Mouse (Mus musculus): ENCODE results near the gene Ireb2. TPM values are rescaled to one million over a fixed set of nuclear protein-coding genes. Genes with fewer than 3 reads are reported as not detected.

Gene Ireb2
- polyA plus RNA-seq, 1 experiment from 2014 or later: 9.6 TPM

DNA sequence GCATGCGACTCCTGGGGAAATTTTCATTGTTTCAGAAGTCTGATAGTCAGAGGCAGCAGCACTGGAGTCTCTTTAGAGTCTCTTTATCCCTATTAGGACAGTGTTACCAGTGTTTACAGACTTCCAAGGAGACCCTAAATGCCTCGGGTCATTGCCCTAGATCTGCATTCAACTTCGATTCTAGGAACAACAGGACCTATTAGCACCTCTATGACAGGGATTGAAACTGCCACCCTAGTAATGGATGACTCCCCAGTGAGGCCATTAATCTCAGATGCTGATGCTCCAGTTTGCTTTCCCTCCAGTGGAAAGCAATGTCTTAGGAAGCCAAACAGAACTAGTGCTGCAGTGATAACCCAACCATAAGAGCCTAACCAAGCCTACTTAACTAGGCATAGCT, 6.1 kb upstream of the Ireb2 start:
- H3K9me3 ChIP-seq (ENCODE audit: control insufficient read depth, low read length): no peaks in the 10 kb centered on the region
- no peak overlapping the region for H3K27ac ChIP-seq (replicated peaks)
- no peak overlapping the region for H3K4me3 ChIP-seq (ENCODE audit: low read depth, low read length)
- H3K27me3 ChIP-seq (ENCODE audit: control insufficient read depth, insufficient read depth, low read length): no peaks in the 10 kb centered on the region
- TF ChIP-seq CTCF (IDR thresholded peaks at IDR 0.05; ENCODE audit: low read depth) (no peak), EP300 (optimal IDR thresholded peaks at IDR 0.05) (no peak)
- ATAC-seq (ENCODE audit: low FRiP score, low TSS enrichment) (no peak), DNase-seq (ENCODE audit: low spot score) (no peak)
- H3K9ac ChIP-seq (ENCODE audit: low read length): no peak overlapping the region
- no peaks in the 10 kb centered on the region for H3K4me1 ChIP-seq (replicated peaks; ENCODE audit: control insufficient read depth, insufficient read depth)
- 21% methylated on average over 3 of the region's 3 CpGs for WGBS
- H3K4me2 ChIP-seq (replicated peaks; ENCODE audit: low read depth): no peak overlapping the region
- H3K36me3 ChIP-seq (ENCODE audit: control insufficient read depth, insufficient read depth, low read length): no peaks in the 10 kb centered on the region

GRCm38 (mm10) chr9:54860526-54860925, 3.1 kb upstream of the Ireb2 start:
- H3K9me3 ChIP-seq (ENCODE audit: control insufficient read depth, low read length): no peaks in the 10 kb centered on the region
- DNase-seq (ENCODE audit: low spot score) (no peak), ATAC-seq (ENCODE audit: low FRiP score, low TSS enrichment) (no peak)
- WGBS: 83% methylated on average over 7 of the region's 7 CpGs
- no peaks in the 10 kb centered on the region for H3K4me1 ChIP-seq (replicated peaks; ENCODE audit: control insufficient read depth, insufficient read depth)
- H3K27ac ChIP-seq (replicated peaks): no peak overlapping the region
- no peak overlapping the region for H3K4me3 ChIP-seq (ENCODE audit: low read depth, low read length)
- TF ChIP-seq EP300 (optimal IDR thresholded peaks at IDR 0.05): no peak
- TF ChIP-seq CTCF (IDR thresholded peaks at IDR 0.05; ENCODE audit: low read depth): no peak
- H3K27me3 ChIP-seq (ENCODE audit: control insufficient read depth, insufficient read depth, low read length): no peaks in the 10 kb centered on the region
- H3K4me2 ChIP-seq (replicated peaks; ENCODE audit: low read depth): no peak overlapping the region
- H3K36me3 ChIP-seq (ENCODE audit: control insufficient read depth, insufficient read depth, low read length): no peaks in the 10 kb centered on the region
- no peak overlapping the region for H3K9ac ChIP-seq (ENCODE audit: low read length)

DNA sequence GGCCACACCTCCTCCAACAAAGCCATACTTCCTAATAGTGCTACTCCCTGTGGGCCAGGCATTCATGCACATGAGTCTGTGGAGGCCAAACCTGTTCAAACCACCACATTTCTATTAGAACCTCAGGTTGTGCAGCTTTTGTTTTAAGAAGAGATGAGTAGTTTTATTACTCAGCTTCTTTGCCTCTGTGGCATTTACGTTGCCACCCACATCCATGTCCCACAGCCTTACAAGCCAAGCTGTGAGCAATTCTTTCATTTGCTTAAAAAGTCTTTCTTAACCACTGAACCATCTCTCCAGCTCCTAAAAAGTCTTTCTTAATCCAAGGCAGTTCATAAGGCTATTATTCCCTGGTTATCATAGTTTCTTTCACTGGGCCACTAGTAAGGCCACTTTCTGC, 15.2 kb downstream of the Ireb2 start:
- DNase-seq (ENCODE audit: low spot score) (no peak), ATAC-seq (ENCODE audit: low FRiP score, low TSS enrichment) (no peak)

GRCm38 (mm10) chr9:54892111-54892510, 28.5 kb downstream of the Ireb2 start:
- 78% methylated on average over 4 of the region's 4 CpGs for WGBS
- no peaks in the 10 kb centered on the region for H3K27me3 ChIP-seq (ENCODE audit: control insufficient read depth, insufficient read depth, low read length)
- ATAC-seq (ENCODE audit: low FRiP score, low TSS enrichment) (peak; percentile 71; the same call in 1 of the 2 replicates), DNase-seq (ENCODE audit: low spot score) (no peak)
- no peak overlapping the region for H3K27ac ChIP-seq (replicated peaks)
- no peak overlapping the region for H3K9ac ChIP-seq (ENCODE audit: low read length)
- H3K4me1 ChIP-seq (replicated peaks; ENCODE audit: control insufficient read depth, insufficient read depth): no peaks in the 10 kb centered on the region
- H3K9me3 ChIP-seq (ENCODE audit: control insufficient read depth, low read length): no peaks in the 10 kb centered on the region
- no peak for TF ChIP-seq CTCF (IDR thresholded peaks at IDR 0.05; ENCODE audit: low read depth)
- no peak for TF ChIP-seq EP300 (optimal IDR thresholded peaks at IDR 0.05)
- H3K4me2 ChIP-seq (replicated peaks; ENCODE audit: low read depth): no peak overlapping the region
- H3K36me3 ChIP-seq (ENCODE audit: control insufficient read depth, insufficient read depth, low read length): peaks cover 11% of the 10 kb centered on the region
- H3K4me3 ChIP-seq (ENCODE audit: low read depth, low read length): no peak overlapping the region

More for the DNA sequence above, 15.2 kb downstream of the Ireb2 start:
- no peaks in the 10 kb centered on the region for H3K4me1 ChIP-seq (replicated peaks; ENCODE audit: control insufficient read depth, insufficient read depth)
- no peak overlapping the region for H3K9ac ChIP-seq (ENCODE audit: low read length)
- H3K27ac ChIP-seq (replicated peaks): no peak overlapping the region
- H3K4me3 ChIP-seq (ENCODE audit: low read depth, low read length): no peak overlapping the region
- no peaks in the 10 kb centered on the region for H3K9me3 ChIP-seq (ENCODE audit: control insufficient read depth, low read length)
- WGBS: 95% methylated on average over 1 of the region's 1 CpGs
- H3K4me2 ChIP-seq (replicated peaks; ENCODE audit: low read depth): no peak overlapping the region
- no peaks in the 10 kb centered on the region; the same call in 1 of the 2 replicates for H3K36me3 ChIP-seq (ENCODE audit: control insufficient read depth, insufficient read depth, low read length)
- no peaks in the 10 kb centered on the region for H3K27me3 ChIP-seq (ENCODE audit: control insufficient read depth, insufficient read depth, low read length)
- TF ChIP-seq CTCF (IDR thresholded peaks at IDR 0.05; ENCODE audit: low read depth): no peak
- no peak for TF ChIP-seq EP300 (optimal IDR thresholded peaks at IDR 0.05)

DNA sequence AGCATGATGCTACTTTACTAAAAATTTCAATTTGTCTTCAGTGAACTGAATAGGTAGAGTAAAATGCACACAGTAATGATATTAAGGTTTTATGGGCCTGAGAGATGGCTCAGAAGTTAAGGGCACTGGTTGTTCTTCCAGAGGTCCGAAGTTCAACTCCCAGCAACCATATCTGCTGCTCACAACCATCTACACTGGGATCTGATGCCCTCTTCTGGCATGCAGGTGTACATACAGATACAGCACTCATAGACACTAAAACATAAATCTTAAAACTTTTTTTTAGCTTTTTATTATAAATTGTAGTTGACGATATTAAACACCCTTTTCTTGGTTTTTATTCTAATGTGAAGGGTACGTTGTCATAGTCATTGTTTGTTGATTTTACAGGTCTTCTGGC, 33.5 kb downstream of the Ireb2 start:
- Histone ChIP-seq H3K4me3 (ENCODE audit: low read depth, low read length) (no peak overlapping the region), H3K9ac (ENCODE audit: low read length) (no peak overlapping the region), H3K27me3 (ENCODE audit: control insufficient read depth, insufficient read depth, low read length) (no peaks in the 10 kb centered on the region), H3K9me3 (ENCODE audit: control insufficient read depth, low read length) (no peaks in the 10 kb centered on the region), H3K36me3 (ENCODE audit: control insufficient read depth, insufficient read depth, low read length) (peaks cover 17% of the 10 kb centered on the region), H3K27ac (replicated peaks) (no peak overlapping the region), H3K4me2 (replicated peaks; ENCODE audit: low read depth) (no peak overlapping the region), H3K4me1 (replicated peaks; ENCODE audit: control insufficient read depth, insufficient read depth) (no peaks in the 10 kb centered on the region)
- WGBS: 86% methylated on average over 3 of the region's 3 CpGs
- DNase-seq (ENCODE audit: low spot score) (no peak), ATAC-seq (ENCODE audit: low FRiP score, low TSS enrichment) (no peak)
- TF ChIP-seq CTCF (IDR thresholded peaks at IDR 0.05; ENCODE audit: low read depth) (peak; percentile 68), EP300 (optimal IDR thresholded peaks at IDR 0.05) (no peak)

- DNase-seq (ENCODE audit: low spot score) (no peak), ATAC-seq (ENCODE audit: low FRiP score, low TSS enrichment) (peak; percentile 32; the same call in 1 of the 2 replicates)
- no peaks in the 10 kb centered on the region for H3K9me3 ChIP-seq (ENCODE audit: control insufficient read depth, low read length)
- H3K4me1 ChIP-seq (replicated peaks; ENCODE audit: control insufficient read depth, insufficient read depth): no peaks in the 10 kb centered on the region
- no peak overlapping the region for H3K9ac ChIP-seq (ENCODE audit: low read length)
- TF ChIP-seq CTCF (IDR thresholded peaks at IDR 0.05; ENCODE audit: low read depth) (no peak), EP300 (optimal IDR thresholded peaks at IDR 0.05) (no peak)
- no peak overlapping the region for H3K27ac ChIP-seq (replicated peaks)
- H3K4me2 ChIP-seq (replicated peaks; ENCODE audit: low read depth): no peak overlapping the region
- H3K27me3 ChIP-seq (ENCODE audit: control insufficient read depth, insufficient read depth, low read length): no peaks in the 10 kb centered on the region
- H3K4me3 ChIP-seq (ENCODE audit: low read depth, low read length): no peak overlapping the region
- H3K36me3 ChIP-seq (ENCODE audit: control insufficient read depth, insufficient read depth, low read length): peaks cover 6% of the 10 kb centered on the region
- 49% methylated on average over 5 of the region's 5 CpGs for WGBS
Measured at GRCm38 (mm10) chr9:54909446-54909845, 45.9 kb downstream of the Ireb2 start.
